Mouse (Mus musculus) heart, postnatal 0 days (tissue): ENCODE data around the gene Shank1. TPM values are rescaled to one million over a fixed set of nuclear protein-coding genes. Genes with fewer than 3 reads are reported as not detected.

Experiments used
- ATAC-seq: fragments of 200-750 bp; cut with Nextera tagmentation; 2 replicates; pipeline ENCODE4 v1.8.0; 2017; ENCODE audit warnings: low read depth, moderate number of reproducible peaks, moderate library complexity; ENCODE audit not compliant: insufficient read depth
- DNase-seq: peaks from one replicate; pipeline ENCODE4 v3.0.0-alpha.2; 2016; ENCODE audit warnings: low spot score
- H3K27ac ChIP-seq: fragments of 300-500 bp; sonication (generic); 2 replicates; pipeline ENCODE4 v1.5.1; 2014; ENCODE audit warnings: low read depth, mild to moderate bottlenecking
- H3K27me3 ChIP-seq: fragments of 300-500 bp; sonication (generic); 2 replicates; pipeline ENCODE4 v1.6.1; 2014; ENCODE audit warnings: low read length, mixed read lengths; ENCODE audit not compliant: control insufficient read depth, insufficient read depth
- H3K36me3 ChIP-seq: fragments of 300-500 bp; sonication (generic); replicated peaks from 2 replicates; pipeline ENCODE4 v1.6.1; 2014; ENCODE audit warnings: low read length, mixed read lengths; ENCODE audit not compliant: control insufficient read depth, insufficient read depth
- H3K4me1 ChIP-seq: fragments of 300-500 bp; sonication (generic); 2 replicates; pipeline ENCODE4 v1.6.1; 2014; ENCODE audit warnings: antibody characterized with exemption; ENCODE audit not compliant: control insufficient read depth, insufficient read depth
- H3K4me2 ChIP-seq: fragments of 300-500 bp; sonication (generic); 2 replicates; pipeline ENCODE4 v1.6.1; 2014; ENCODE audit warnings: low read depth, mild to moderate bottlenecking, low read length, moderate library complexity
- H3K4me3 ChIP-seq: fragments of 300-500 bp; sonication (generic); 2 replicates; pipeline ENCODE4 v1.5.1; 2014; ENCODE audit warnings: low read depth, low read length
- H3K9ac ChIP-seq: fragments of 300-500 bp; sonication (generic); replicated peaks from 2 replicates; pipeline ENCODE4 v1.6.1; 2014; ENCODE audit warnings: low read depth, low read length, mixed read lengths
- H3K9me3 ChIP-seq: fragments of 300-500 bp; sonication (generic); replicated peaks from 2 replicates; pipeline ENCODE4 v1.6.1; 2016; ENCODE audit warnings: low read length; ENCODE audit not compliant: control insufficient read depth
- CTCF ChIP-seq: IDR thresholded peaks from 2 replicates; pipeline ENCODE4 v1.5.1; 2016; ENCODE audit warnings: antibody characterized with exemption, control low read depth, low read depth
- EP300 ChIP-seq: IDR thresholded peaks from 2 replicates; pipeline ENCODE4 v1.6.1; 2016; ENCODE audit warnings: antibody characterized with exemption, low read depth
- WGBS: fragments of 180-500 bp; shearing (Covaris S2); extraction: QIAGEN DNeasy Blood & Tissue Kit; methylation state at CpG from one replicate; pipeline ENCODE4 v1.1.7; 2014; 5-methylcytosine and 5-hydroxymethylcytosine counted together
- polyA plus RNA-seq: library from polyadenylated mRNA; unstranded; fragments of >200 nt; fragmentation: Nextera tagmentation; extraction: Ambion mirVana; gene quantifications from 2 replicates; pipeline ENCODE4 v1.2.1, GENCODE M21; 2015
- total RNA-seq: library from RNA; depleted of rRNA; stranded (reverse); fragments of >200 nt; gene quantifications from 2 replicates; pipeline ENCODE4 v1.2.3, GENCODE M21; 2014; ENCODE audit warnings: low replicate concordance

Gene Shank1
- total and polyA plus RNA-seq, 2 experiments from 2014 or later = 0.36 to 0.61 TPM

DNA sequence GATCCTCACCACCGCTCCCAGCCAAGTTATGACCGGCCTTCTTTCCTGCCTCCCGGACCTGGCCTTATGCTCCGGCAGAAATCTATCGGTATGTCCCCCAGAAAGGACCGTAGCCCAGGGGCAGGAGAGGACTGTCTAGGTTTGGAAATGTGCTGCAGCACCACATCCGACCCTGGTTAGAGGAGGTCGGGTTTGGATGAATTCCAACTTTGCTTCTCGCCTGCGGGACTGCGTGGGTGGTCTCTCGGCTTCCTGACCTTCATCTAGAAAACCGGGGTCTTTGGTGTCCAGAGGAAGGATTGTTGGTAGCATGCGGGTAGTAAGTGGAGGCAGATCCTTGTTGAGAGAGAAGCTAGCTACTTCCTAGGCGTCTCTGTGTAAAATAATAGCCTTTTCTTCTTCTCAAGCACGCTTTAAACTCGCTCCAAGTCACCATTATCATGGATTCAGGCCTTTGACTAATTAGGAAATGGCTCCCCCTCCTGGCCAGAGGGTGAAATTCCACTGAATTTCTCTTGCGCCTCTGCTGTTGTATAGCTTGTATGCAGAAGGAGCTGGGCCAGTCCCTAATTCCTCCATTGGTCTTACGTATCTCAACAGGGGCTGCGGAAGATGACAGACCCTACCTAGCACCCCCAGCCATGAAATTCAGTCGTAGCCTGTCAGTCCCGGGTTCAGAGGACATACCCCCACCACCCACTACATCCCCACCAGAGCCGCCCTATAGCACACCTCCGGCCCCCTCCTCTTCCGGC, 41.1 kb downstream of the Shank1 start:
- H3K27me3 ChIP-seq = peaks cover 81% of the 10 kb centered on the region
- 4% methylated on average over 25 of the region's 25 CpGs for WGBS
- peak overlapping the region; percentile 53 for H3K4me2 ChIP-seq
- H3K9ac ChIP-seq = no peak overlapping the region
- peak; percentile 59; the same call in 1 of the 2 replicates for ATAC-seq
- no peak overlapping the region for H3K27ac ChIP-seq
- no peaks in the 10 kb centered on the region for H3K36me3 ChIP-seq
- H3K4me3 ChIP-seq = peak overlapping the region; percentile 19; the same call in 1 of the 2 replicates
- H3K4me1 ChIP-seq = 0 out of 2 replicates have a peak, but pooled peaks cover 4% of the 10 kb centered on the region
- DNase-seq = peak; percentile 85
- no peaks in the 10 kb centered on the region for H3K9me3 ChIP-seq
- TF ChIP-seq CTCF (peak; percentile 86), EP300 (no peak)

DNA sequence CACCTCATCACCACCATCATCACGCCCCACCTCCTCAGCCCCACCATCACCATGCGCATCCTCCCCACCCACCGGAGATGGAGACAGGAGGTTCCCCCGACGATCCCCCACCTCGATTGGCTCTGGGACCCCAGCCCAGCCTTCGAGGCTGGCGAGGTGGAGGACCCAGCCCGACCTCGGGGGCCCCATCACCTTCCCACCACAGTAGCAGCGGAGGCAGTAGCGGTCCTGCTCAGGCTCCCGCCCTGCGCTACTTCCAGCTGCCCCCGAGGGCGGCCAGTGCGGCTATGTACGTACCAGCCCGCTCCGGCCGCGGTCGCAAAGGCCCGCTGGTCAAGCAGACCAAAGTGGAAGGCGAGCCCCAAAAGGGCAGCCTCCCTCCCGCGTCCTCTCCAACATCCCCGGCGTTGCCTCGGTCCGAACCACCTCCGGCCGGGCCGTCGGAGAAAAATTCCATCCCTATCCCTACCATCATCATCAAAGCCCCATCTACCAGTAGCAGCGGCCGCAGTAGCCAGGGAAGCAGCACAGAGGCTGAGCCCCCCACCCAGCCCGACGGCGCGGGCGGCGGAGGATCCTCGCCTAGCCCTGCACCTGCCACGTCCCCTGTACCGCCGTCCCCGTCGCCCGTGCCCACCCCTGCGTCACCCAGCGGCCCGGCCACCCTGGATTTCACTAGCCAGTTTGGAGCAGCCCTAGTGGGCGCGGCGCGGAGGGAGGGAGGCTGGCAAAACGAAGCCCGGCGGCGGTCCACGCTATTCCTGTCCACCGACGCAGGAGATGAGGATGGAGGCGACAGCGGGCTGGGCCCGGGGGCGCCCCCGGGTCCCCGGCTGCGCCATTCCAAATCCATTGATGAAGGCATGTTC, 42.1 kb downstream of the Shank1 start:
- Histone ChIP-seq H3K9me3 (no peaks in the 10 kb centered on the region), H3K4me2 (no peak overlapping the region), H3K4me1 (0 out of 2 replicates have a peak, but pooled peaks cover 4% of the 10 kb centered on the region), H3K4me3 (no peak overlapping the region), H3K9ac (no peak overlapping the region), H3K27me3 (peaks cover 91% of the 10 kb centered on the region), H3K36me3 (no peaks in the 10 kb centered on the region), H3K27ac (no peak overlapping the region)
- no peak for TF ChIP-seq CTCF
- no peak for TF ChIP-seq EP300
- ATAC-seq (no peak), DNase-seq (no peak)
- 5% methylated on average over 67 of the region's 71 CpGs for WGBS

DNA sequence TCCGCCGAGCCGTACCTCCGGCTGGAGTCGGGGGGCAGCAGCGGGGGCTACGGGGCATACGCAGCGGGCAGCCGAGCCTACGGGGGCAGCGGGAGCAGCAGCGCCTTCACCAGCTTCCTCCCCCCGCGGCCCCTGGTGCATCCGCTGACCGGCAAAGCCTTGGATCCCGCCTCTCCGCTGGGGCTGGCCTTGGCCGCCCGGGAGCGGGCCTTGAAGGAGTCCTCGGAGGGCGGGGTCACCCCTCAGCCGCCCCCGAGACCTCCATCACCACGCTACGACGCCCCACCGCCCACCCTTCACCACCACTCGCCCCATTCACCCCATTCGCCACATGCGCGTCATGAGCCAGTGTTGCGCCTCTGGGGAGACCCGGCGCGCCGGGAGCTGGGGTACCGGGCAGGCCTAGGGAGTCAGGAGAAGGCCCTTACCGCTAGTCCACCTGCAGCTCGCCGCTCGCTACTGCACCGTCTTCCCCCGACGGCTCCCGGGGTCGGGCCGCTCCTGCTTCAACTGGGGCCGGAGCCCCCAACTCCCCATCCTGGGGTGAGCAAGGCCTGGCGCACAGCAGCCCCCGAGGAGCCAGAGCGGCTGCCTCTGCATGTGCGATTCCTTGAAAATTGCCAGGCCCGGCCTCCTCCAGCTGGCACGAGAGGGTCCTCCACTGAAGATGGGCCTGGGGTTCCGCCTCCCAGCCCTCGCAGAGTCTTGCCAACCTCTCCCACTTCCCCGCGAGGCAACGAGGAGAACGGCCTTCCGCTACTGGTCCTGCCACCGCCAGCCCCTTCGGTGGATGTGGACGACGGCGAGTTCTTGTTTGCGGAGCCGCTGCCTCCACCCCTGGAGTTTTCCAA, 42.9 kb downstream of the Shank1 start:
- Histone ChIP-seq H3K9ac (no peak overlapping the region), H3K4me3 (no peak overlapping the region), H3K36me3 (no peaks in the 10 kb centered on the region), H3K27ac (no peak overlapping the region), H3K9me3 (no peaks in the 10 kb centered on the region), H3K27me3 (peaks cover 92% of the 10 kb centered on the region), H3K4me2 (no peak overlapping the region), H3K4me1 (0 out of 2 replicates have a peak, but pooled peaks cover 4% of the 10 kb centered on the region)
- DNase-seq (no peak), ATAC-seq (no peak)
- TF ChIP-seq CTCF = no peak
- no peak for TF ChIP-seq EP300
- 2% methylated on average over 69 of the region's 71 CpGs for WGBS

DNA sequence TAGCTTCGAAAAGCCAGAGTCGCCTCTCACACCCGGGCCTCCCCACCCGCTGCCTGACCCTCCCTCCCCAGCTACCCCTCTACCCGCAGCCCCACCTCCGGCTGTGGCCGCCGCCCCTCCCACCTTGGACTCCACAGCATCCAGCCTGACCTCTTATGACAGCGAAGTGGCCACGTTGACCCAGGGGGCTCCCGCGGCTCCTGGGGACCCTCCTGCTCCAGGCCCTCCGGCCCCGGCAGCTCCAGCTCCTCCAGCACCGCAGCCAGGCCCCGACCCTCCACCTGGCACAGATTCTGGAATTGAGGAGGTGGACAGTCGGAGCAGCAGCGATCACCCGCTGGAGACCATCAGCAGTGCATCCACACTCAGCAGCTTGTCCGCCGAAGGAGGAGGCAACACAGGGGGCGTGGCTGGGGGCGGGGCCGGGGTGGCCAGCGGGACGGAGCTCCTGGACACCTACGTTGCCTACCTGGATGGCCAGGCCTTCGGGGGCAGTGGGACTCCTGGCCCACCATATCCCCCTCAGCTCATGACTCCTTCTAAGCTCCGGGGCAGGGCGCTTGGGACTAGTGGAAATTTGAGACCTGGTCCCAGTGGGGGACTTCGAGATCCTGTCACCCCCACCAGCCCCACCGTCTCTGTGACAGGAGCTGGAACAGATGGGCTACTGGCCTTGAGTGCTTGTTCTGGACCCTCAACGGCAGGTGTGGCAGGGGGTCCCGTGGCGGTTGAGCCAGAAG, 43.7 kb downstream of the Shank1 start:
- 0 out of 2 replicates have a peak, but pooled peaks cover 4% of the 10 kb centered on the region for H3K4me1 ChIP-seq
- no peak overlapping the region for H3K27ac ChIP-seq
- TF ChIP-seq EP300 = no peak
- no peak for TF ChIP-seq CTCF
- H3K9me3 ChIP-seq = no peaks in the 10 kb centered on the region
- ATAC-seq = no peak
- WGBS = 3% methylated on average over 35 of the region's 35 CpGs
- H3K36me3 ChIP-seq = no peaks in the 10 kb centered on the region
- DNase-seq = no peak
- H3K27me3 ChIP-seq = peaks cover 92% of the 10 kb centered on the region
- peak overlapping the region; percentile 13; the same call in 1 of the 2 replicates for H3K4me3 ChIP-seq
- no peak overlapping the region for H3K4me2 ChIP-seq
- H3K9ac ChIP-seq = no peak overlapping the region

DNA sequence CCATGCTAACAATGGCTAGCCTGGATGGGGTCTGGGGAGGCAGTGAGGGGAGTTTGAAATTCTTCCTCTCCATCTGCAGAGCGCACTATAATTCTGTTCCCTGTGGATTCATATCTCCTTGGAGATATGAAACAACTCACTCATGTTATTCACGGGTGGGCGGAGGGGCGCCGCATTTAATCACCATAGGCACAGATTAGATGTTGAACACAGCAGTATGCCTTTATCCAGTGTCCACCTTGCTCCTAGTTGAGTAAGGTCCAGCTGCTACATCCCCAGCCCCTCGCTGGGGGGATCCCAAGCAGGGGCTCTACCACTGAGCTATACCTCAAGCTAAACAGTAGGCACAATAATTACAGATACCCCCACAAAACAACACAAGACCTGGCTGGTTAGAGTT, 45.4 kb downstream of the Shank1 start:
- Histone ChIP-seq H3K27me3 (peaks cover 85% of the 10 kb centered on the region), H3K4me3 (no peak overlapping the region), H3K9me3 (no peaks in the 10 kb centered on the region), H3K27ac (no peak overlapping the region), H3K4me1 (peaks cover 12% of the 10 kb centered on the region; the same call in 1 of the 2 replicates), H3K36me3 (no peaks in the 10 kb centered on the region), H3K4me2 (no peak overlapping the region), H3K9ac (no peak overlapping the region)
- WGBS = 59% methylated on average over 6 of the region's 6 CpGs
- no peak for DNase-seq
- TF ChIP-seq CTCF (no peak), EP300 (no peak)
- ATAC-seq = no peak
